Mouse (Mus musculus) layer of hippocampus, adult 8-10 months (tissue): ENCODE measurements around the gene Cmpk2. TPM values are rescaled to one million over a fixed set of nuclear protein-coding genes. Genes with fewer than 3 reads are reported as not detected.
"Not testable (repeated sequence)": the region's sequence is repeated elsewhere in the genome, so short reads cannot be mapped to it uniquely, and the experiment has no call there.

ENCODE experiments used
- DNase-seq, 2 experiments: peaks; one replicate each; pipeline ENCODE4 v3.0.0; 2022; ENCODE audit warnings: low spot score in 2 of 2
- total RNA-seq, 4 experiments: library from RNA; stranded (reverse); gene quantifications; 2 replicates each; pipeline ENCODE4 v1.2.4; 2022

Gene Cmpk2
- total RNA-seq, 4 experiments from 2014 or later = 16.0 to 19.1 (median 16.3) TPM

DNA sequence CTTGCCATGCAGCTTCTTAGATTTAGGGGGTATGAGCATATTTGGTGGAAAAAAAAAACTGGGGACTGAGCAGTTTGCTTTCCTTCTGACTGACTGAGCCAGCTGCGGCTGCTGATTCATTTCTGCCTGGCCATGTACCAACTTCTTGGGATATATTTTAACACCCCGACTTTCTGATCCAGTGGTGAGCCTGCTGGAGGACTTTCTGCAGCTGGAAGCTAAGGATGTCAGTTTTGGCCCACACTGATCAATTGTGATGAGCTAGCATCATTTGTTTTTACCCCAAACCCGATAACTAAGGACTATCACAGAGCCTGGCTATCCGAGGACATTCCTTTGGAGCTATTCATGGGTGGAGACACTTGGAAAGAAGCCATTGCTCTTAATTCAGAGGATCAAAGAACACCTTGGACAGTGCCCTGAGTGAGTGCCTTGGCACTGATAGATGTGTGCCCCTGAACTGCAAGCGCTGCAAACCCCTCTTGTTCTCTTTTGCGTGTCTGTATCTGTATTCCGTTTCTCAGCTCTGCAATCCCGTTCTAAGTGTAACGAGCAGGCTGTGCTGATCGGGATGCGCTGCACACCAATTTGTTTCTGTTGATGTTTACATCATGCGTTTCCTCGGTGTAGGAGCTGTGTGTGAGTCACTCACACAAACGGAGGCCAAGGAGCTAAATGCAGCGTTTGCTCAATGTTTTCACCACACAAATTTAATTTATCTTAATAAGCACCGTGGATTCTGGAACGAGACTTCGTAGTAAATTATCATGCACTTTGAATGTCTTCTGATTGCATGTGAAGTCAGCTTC is 9.4 kb downstream of the Cmpk2 start:
- DNase-seq = no peak

DNA sequence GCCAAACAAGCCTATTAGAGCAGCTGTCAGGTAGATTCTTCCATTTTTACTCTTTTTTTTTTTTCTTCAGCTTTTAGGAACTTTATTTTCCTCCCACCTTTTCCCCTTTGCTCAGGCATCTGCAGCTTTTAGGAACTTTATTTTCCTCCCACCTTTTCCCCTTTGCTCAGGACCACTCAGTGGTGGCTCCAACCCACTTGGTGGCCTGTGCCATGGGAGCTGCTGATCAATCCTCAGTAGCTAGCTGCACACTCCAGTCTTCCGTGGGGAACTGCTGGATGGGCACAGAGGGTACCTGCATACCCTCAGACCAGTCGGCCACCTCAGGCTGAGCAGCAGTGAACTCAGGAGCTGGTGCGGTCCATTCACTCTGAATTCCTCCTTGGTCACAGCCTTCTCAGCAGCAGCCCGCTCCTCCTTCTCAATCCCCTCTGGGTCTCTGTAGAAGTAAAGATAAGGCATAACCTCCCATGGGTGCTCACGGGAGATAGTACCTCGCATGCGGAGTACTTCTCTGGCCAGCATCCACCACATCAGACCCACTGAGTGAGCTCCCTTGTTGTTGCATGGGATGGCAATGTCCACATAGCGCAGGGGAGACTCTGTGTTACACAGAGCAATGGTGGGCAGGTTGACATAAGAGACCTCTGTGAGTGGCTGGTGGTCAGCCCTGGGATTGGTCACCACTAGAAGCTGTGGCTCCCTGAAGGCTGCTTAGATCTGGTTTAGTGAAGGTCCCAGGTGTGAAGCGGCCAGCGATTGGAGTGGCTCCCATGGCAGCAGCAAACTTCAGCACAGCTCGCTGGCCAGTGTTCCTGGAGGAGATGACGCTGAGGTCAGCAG is 17.0 kb downstream of the Cmpk2 start:
- not testable (repeated sequence) for DNase-seq

DNA sequence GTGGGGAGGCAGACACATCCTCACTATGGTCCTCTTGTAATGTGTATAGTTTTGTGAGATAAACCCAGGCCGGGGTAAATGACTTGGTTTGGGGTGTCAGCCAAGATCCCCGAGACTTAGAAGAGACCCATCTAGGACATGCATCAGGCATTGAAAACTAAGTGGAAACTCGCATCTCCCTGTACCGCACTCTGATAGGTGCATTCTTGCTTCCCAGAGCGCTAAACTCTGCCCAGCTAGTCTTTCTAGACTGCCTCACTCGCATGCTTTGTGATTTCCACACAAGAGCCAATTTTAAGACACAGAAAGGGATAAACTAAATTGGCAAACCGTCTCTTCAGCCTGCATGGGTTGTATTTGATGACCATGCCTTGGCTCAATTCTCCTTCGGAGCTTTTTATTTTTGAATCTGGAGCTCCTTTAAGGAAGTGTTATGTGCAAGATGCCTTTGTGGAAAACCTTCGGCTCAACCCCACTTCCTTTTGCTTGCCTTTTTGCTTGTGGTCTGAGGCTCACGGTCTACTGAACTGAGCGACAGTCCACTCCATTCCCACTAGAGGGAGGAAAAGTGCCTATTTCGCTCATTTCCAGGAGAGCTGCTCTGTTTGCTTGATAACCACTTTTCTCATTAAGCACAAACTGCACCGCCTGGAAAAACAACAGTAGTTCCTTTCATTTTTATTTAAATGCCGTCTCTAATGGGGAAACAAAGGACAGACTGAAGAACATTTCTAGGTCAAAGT is 19.0 kb downstream of the Cmpk2 start:
- peak; percentile 32 to 42 for DNase-seq

DNA sequence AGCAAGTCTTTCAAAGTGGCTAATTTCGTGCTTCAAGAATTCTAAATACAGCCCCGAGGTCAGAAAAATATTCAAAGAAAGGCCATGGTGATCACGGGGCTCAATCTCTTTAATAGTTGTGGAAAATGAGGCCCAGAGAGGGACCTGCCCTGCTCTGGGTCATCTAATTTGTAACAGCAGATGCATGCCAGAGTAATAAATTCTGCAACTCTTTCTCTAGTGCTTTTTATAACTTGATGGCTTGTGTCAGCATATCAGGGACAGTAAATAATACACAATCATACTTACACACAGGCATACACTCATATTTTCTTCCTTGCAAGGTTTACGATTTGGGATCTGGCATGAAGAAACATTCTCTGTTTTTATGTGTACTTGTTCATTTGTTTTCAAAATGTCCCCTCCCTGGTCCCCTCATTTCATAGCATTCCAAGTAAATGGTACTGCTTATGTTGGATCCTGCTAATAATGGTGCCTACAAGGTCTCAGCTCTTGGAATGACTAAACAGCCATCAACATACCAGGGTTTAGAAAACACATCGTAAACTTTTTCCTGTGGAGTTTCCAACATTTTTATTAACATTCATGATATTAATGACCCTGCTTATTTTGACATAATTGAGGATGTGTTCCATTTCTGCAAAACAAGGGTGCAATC is 19.7 kb downstream of the Cmpk2 start:
- DNase-seq = no peak

- no peak for DNase-seq
Observed at GRCm38 (mm10) chr12:26489942-26490341, 20.9 kb downstream of the Cmpk2 start.

DNA sequence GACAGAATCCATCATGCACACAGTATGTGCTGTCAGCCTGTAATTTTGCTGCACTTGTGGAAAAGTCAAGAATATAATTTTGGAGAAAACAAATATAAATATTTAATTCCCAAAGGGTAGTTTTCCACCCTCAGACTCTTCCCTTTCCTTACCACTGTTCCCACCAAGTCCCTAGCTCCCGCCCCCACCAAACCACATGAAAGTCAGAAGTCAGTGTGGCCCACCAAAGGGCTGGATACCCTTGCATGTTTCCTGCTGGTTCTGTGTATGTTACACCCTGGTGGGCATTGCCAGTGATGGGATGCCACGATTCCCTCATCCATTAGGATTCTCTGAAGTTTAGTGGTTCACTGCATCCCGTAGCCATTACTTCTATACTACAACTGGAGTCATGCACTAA is 32.0 kb downstream of the Cmpk2 start:
- no peak for DNase-seq

- no peak for DNase-seq
Observed at GRCm38 (mm10) chr12:26510971-26511370, 42.0 kb downstream of the Cmpk2 start.

- DNase-seq = no peak
Observed at GRCm38 (mm10) chr12:26518206-26518605, 49.2 kb downstream of the Cmpk2 start.

- DNase-seq = no peak
Observed at GRCm38 (mm10) chr12:26524943-26525697, 56.1 kb downstream of the Cmpk2 start.

DNA sequence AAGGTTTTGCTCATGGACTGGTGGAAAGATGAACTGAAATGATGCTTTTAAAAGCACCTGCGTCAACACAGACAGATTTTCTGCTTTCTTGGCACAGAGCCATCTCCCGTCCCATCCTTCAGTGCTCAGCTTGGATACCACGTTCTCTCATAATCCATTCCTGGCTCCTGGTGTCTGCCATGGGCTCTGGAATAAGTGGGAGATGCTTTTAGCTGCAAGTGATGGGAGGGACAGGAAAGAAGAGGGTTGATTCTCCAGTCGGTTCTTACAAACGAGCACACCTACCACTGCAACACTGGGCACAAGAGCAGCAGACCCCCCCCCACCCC is 56.7 kb downstream of the Cmpk2 start:
- DNase-seq = peak in 1 of 2 experiments; percentile 24

Other genes with a start within 250 kb of the Cmpk2 start
- gene Rnf144a, start 54.0 kb upstream of the Cmpk2 start, total RNA-seq = 10 to 100 TPM; 20.4 to 28.1 (median 25.5) TPM
- gene Rsad2, start 12.8 kb upstream of the Cmpk2 start, total RNA-seq = 1 to 10 TPM in 2 of 4 experiments, under 1 TPM in 2; 0.35 to 3.1 (median 0.83) TPM